Mouse (Mus musculus) lung, adult 2 months (tissue): ENCODE results near the gene Smim24. TPM values are rescaled to one million over a fixed set of nuclear protein-coding genes. Genes with fewer than 3 reads are reported as not detected.

Experiments used
- DNase-seq: peaks from one replicate; pipeline ENCODE4 v3.0.0; 2022
- H3K4me1 ChIP-seq: fragments of 200-500 bp; 2 replicates; pipeline ENCODE4 v1.6.1; 2011; ENCODE audit warnings: low read length; ENCODE audit not compliant: control insufficient read depth, insufficient read depth
- H3K4me3 ChIP-seq: fragments of 200-500 bp; replicated peaks from 2 replicates; pipeline ENCODE3; 2011; ENCODE audit warnings: low read depth, mild to moderate bottlenecking, control low read depth, low read length; ENCODE audit errors: extremely low read depth
- CTCF ChIP-seq: fragments of 200-500 bp; IDR thresholded peaks from 2 replicates; pipeline ENCODE4 v1.5.1; 2011; ENCODE audit warnings: mild to moderate bottlenecking, low read length, control low read depth; ENCODE audit not compliant: insufficient read depth
- POLR2A ChIP-seq: fragments of 200-500 bp; IDR thresholded peaks from 2 replicates; pipeline ENCODE4 v1.6.1; 2011; ENCODE audit warnings: low read depth, mild to moderate bottlenecking, control low read depth, low read length, borderline replicate concordance; ENCODE audit errors: extremely low read depth
- WGBS: fragments of 180-500 bp; shearing (Covaris S2); methylation state at CpG from one replicate; pipeline ENCODE4 v1.1.7; 2018; 5-methylcytosine and 5-hydroxymethylcytosine counted together
- polyA plus RNA-seq: library from polyadenylated mRNA; depleted of rRNA; stranded (reverse); fragments of >200 nt; gene quantifications from 2 replicates; pipeline ENCODE4 v1.2.3, GENCODE M21; 2012

The Smim24 gene
- polyA plus RNA-seq, 1 experiment = 8.8 TPM

DNA sequence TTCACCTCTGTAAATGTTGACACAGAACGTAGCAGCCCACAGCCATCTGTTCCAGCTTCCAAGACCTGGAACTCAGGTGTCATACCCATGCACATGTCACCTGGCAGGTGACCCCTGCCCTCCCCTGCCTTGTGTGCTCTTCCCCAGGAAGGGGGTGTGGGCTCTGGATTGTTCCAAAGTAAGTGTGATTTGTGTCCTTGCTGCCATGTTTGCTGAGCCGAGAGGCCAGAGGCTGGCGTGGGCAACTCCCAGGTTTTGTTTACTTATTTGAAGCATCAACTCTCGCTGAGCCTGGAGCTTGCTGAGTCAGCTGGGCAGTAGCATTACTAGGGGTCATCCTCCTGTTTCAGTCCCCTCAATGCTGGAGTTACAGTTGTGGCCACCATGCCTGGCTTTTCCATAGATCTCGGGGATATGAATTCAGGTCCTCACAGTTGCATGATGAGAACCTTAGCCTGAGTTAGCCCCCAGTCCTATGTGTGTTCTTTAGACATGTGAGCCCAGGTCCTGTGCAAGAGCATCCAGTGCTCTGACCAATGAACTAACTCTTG is 4.3 kb upstream of the Smim24 start, which contains the start of gene Gm48552:
TSS of gene Gm48552 (plus strand) at position 501 of the 551 bp plus-strand sequence.
- WGBS = 56% methylated on average over 5 of the region's 5 CpGs
- TF ChIP-seq POLR2A = no peak
- TF ChIP-seq CTCF = no peak
- Histone ChIP-seq H3K4me3 (no peak within 1 kb of the TSS), H3K4me1 (peaks cover 17% of the 10 kb centered on the region)
- no peak for DNase-seq

DNA sequence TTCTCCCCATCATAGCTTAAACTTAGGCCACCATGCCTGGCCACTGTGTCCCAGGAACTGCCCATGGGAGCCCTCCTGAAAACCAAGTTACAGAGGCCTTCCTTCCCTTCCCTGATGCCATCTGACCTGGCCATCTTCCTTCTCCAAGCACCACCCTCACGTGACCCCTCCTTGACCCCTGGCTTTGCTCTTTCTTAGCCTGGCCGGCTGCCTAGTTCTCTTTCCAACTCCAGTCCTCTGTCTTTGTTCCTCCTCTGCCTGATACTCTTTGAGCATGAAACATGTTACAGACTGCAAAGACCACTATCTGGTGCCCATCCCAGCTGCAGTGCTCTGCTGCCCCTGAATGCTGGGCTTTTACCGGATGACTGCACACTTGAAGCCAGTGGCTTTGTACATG is 3.5 kb upstream of the Smim24 start:
- Histone ChIP-seq H3K4me1 (peaks cover 20% of the 10 kb centered on the region), H3K4me3 (no peak overlapping the region)
- TF ChIP-seq POLR2A (no peak), CTCF (no peak)
- 26% methylated on average over 3 of the region's 3 CpGs for WGBS
- DNase-seq = no peak

DNA sequence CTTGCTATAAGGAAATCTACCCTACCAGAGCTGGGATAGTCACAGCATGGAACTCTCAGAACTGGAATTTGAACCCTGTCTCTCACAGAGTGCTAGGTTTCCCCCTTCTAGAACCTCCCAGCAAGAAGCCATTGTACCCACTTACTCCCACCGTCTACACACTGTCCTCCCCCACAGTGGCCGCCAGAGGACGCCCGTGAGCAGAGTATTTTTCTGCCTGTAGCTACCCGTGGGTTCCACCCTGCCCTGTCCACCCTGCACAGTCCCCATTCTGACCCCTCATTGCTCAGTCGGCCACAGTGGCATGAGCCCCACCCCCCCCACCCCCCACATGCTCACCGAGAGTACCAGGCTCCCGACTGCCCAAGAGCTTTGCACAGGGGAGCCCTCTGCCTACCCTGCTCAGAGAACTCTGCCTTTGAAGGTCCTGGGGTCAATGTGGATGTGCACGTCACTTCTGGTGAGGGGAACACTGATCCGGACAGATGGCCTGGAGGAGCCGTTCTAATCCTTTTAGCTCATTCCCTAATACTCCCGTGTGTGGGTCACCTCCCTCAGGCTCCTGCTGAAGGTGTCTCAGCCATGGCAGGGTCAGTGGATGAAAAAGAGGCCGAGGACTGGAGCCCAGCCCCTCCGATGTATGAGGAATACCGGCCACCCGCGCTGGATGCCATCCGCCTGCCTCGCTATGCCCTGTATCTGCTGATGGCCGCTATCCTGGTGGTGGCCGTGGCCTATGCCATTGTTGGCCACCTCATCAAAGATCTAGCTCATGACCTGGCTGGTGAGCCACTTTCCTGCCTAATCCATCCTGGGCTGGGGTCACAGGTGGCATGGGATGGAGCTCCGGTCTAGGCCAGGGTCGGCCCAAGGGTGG is 2.8 kb upstream of the Smim24 start:
- DNase-seq = peak; percentile 80
- no peak for TF ChIP-seq POLR2A
- peak; percentile 94 for TF ChIP-seq CTCF
- Histone ChIP-seq H3K4me3 (no peak overlapping the region), H3K4me1 (peaks cover 18% of the 10 kb centered on the region)
- 59% methylated on average over 23 of the region's 23 CpGs for WGBS

DNA sequence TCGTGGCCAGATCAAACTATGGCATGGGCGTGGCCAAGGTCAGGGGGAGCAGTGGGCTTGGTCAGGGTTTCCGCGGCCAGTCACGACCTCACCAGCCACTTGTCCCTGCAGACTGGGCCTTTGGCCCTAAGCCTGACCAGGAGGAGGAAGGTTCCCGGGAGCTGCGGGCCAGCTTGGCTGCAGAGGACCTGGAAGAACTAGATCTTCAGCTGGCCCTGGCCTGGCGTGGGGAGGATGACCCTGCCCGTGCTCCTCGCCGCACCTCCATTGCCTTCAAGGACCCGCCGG is 2.2 kb upstream of the Smim24 start:
- 84% methylated on average over 13 of the region's 13 CpGs for WGBS
- TF ChIP-seq CTCF (no peak), POLR2A (no peak)
- no peak for DNase-seq
- peaks cover 14% of the 10 kb centered on the region for H3K4me1 ChIP-seq
- no peak overlapping the region for H3K4me3 ChIP-seq

DNA sequence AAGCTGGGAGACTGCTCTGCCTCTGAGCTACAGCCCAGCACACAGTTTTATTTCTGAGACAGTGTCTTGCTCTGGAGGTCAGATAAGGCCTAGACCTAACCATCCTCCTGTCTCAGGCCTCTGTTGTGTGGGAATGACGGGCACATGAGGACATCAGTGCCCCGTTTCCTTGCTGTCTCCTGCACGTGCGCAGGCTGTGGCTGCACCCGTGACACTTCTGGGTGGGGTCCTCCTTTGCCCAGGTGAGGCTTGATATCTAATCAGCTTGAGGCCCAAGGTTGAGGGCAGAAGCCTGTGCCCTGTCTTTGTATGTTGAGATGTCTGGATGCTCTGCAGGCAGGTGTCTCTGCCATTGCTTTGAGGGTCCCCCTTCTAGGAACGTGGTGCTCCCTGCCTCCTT is 581 bp upstream of the Smim24 start:
- 81% methylated on average over 6 of the region's 6 CpGs for WGBS
- TF ChIP-seq CTCF = no peak

DNA sequence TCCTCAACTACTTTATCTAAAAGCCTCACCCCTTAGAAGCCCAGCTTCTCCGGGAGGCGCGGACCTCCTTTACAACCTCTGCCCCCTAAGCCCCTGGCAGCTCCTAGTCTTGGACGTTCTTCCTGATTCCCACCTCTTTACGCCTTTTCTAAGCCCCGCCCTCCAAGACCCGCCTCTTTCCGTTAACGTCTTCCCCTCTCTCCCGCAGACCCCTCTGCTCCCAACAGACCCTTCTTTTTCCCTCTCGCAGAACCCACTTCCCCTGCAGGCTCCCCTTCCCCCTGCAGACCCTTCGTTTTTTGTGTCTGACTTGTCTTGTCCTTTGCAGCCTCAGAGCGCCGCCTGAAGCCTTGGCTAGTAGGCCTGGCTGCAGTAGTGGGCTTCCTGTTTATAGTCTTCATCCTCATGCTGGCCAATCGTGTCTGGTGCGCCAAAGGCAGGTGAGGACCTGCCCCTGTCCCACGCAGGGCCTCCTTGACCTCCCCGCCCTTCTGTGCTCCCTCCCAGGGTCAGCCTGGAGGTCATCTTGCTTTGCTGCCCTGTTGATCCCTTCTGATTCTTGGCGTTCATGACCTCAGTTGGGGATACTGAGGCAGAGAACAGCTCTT is 709 bp downstream of the Smim24 start:
- peak overlapping the region; percentile 19 for H3K4me3 ChIP-seq
- WGBS = 6% methylated on average over 19 of the region's 19 CpGs

More for the DNA sequence above, 581 bp upstream of the Smim24 start:
- Histone ChIP-seq H3K4me3 (no peak overlapping the region), H3K4me1 (peaks cover 14% of the 10 kb centered on the region)
- DNase-seq = no peak

DNA sequence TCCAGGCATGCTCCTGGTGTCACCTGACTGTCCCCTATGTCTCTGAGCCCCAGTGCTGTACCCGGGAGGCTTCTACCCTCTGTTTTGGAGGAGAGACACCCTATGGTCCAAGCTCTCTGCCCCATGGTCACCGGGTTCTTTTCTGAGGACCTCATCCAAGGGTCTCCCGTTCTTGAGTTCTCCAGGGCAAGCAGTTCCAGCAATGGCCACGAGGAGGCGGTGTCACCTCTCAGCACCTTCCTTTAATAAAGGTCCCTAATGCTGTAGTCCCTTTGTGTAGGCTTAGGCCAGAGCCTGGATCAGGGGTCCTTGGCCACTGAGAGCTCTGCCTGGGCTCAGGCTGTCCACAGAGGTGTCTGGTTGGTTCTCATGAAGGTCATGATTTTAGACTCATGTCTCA is 2.3 kb downstream of the Smim24 start:
- TF ChIP-seq CTCF (peak; percentile 97), POLR2A (no peak)
- 15% methylated on average over 5 of the region's 5 CpGs for WGBS
- peaks cover 7% of the 10 kb centered on the region for H3K4me1 ChIP-seq
- H3K4me3 ChIP-seq = no peak overlapping the region
- peak; percentile 71 for DNase-seq

More for the DNA sequence above, 709 bp downstream of the Smim24 start:
- TF ChIP-seq POLR2A (no peak), CTCF (no peak)
- peak; percentile 33 for DNase-seq
- peaks cover 14% of the 10 kb centered on the region for H3K4me1 ChIP-seq

DNA sequence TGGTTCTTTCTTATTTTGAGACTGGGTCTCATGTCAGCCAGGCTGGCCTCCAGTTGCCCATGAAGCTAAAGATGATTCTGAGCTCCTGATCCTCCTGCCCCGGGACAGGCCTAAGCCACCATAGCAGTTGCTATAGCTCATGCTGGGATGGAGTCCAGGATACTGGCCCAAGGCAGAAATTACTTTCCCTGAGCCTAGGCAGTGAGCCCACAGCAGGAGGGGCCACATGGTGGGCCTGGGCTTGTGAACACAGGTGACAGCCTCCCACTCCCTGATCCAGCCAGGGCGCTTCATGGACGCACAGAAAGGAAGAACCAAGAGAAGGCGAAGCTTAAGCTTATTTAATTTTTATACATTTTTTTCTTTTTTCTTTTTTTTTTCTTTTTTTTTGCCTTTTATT is 3.0 kb downstream of the Smim24 start:
- no peak overlapping the region for H3K4me3 ChIP-seq
- 88% methylated on average over 4 of the region's 4 CpGs for WGBS
- no peak for TF ChIP-seq CTCF
- no peak for TF ChIP-seq POLR2A

DNA sequence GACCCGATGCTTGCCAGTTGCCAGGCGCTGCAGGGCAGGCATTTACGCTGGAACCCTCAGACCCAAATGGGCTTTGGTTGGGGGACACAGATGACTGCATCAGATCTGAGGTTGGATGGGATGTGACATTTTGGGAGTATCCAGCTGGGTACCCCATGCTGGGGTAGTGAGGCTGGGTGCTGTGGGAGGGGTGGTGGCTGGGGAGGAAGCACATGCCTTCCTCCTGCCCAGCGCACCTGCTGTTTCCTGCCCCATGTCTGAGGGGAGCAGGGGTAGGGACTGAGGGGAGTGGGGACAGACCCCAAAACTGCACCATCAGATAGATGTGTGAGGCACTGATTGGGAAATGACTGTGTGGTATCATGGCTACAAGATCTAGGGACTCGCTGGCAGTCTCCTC is 3.9 kb downstream of the Smim24 start:
- 84% methylated on average over 5 of the region's 5 CpGs for WGBS
- no peak overlapping the region for H3K4me3 ChIP-seq
- TF ChIP-seq CTCF (no peak), POLR2A (no peak)
- peaks cover 16% of the 10 kb centered on the region for H3K4me1 ChIP-seq
- no peak for DNase-seq

More for the DNA sequence above, 3.0 kb downstream of the Smim24 start:
- DNase-seq = no peak
- H3K4me1 ChIP-seq = peaks cover 8% of the 10 kb centered on the region
